Mouse (Mus musculus) heart, embryonic 14.5 days (tissue): ENCODE data around the gene Gfer. TPM values are rescaled to one million over a fixed set of nuclear protein-coding genes. Genes with fewer than 3 reads are reported as not detected.
"Not testable (repeated sequence)": the region's sequence is repeated elsewhere in the genome, so short reads cannot be mapped to it uniquely, and the experiment has no call there.

Source experiments
- ATAC-seq: fragments of 200-750 bp; cut with Nextera tagmentation; 2 replicates; pipeline ENCODE4 v1.8.0; 2017; ENCODE audit warnings: low read depth, moderate TSS enrichment; ENCODE audit not compliant: insufficient number of reproducible peaks, insufficient read depth, low FRiP score
- H3K27ac ChIP-seq, 2 experiments: fragments of 200-500 bp in 1 of 2; fragments of 300-500 bp in 1 of 2; sonication (generic) in 1 of 2; replicated peaks in 1 of 2; 2 replicates each; pipeline ENCODE4 v1.5.1; 2012 to 2014; ENCODE audit warnings: low read depth in 2 of 2, low read length in 2 of 2, control low read depth in 1 of 2, mild to moderate bottlenecking in 1 of 2, mixed read lengths in 1 of 2; ENCODE audit not compliant: control insufficient read depth in 1 of 2, insufficient read depth in 1 of 2
- H3K27me3 ChIP-seq: fragments of 300-500 bp; sonication (generic); 2 replicates; pipeline ENCODE4 v1.6.1; 2014; ENCODE audit warnings: mild to moderate bottlenecking, low read length, control low read depth; ENCODE audit not compliant: control insufficient read depth, insufficient read depth
- H3K36me3 ChIP-seq: fragments of 300-500 bp; sonication (generic); 2 replicates; pipeline ENCODE4 v1.6.1; 2014; ENCODE audit warnings: mild to moderate bottlenecking, control low read depth, low read length, mixed read lengths; ENCODE audit not compliant: control insufficient read depth, insufficient read depth
- H3K4me1 ChIP-seq, 2 experiments: fragments of 200-500 bp in 1 of 2; fragments of 300-500 bp in 1 of 2; sonication (generic) in 1 of 2; 2 replicates each; pipeline ENCODE4 v1.6.1; 2012 to 2014; ENCODE audit warnings: low read length in 2 of 2, control low read depth in 1 of 2, mixed read lengths in 1 of 2; ENCODE audit not compliant: control insufficient read depth in 2 of 2, insufficient read depth in 2 of 2
- H3K4me2 ChIP-seq: fragments of 300-500 bp; sonication (generic); 2 replicates; pipeline ENCODE4 v1.6.1; 2014; ENCODE audit warnings: mild to moderate bottlenecking, low read length
- H3K4me3 ChIP-seq, 2 experiments: fragments of 200-500 bp in 1 of 2; fragments of 300-500 bp in 1 of 2; sonication (generic) in 1 of 2; 2 replicates each; pipeline ENCODE4 v1.5.1; 2012 to 2014; ENCODE audit warnings: low read length in 2 of 2, mild to moderate bottlenecking in 2 of 2, control low read depth in 1 of 2, low read depth in 1 of 2, moderate library complexity in 1 of 2; ENCODE audit not compliant: control insufficient read depth in 1 of 2, insufficient read depth in 1 of 2
- H3K9ac ChIP-seq: fragments of 300-500 bp; sonication (generic); 2 replicates; pipeline ENCODE4 v1.6.1; 2014; ENCODE audit warnings: mild to moderate bottlenecking, low read length
- H3K9me3 ChIP-seq: fragments of 300-500 bp; sonication (generic); 2 replicates; pipeline ENCODE4 v1.6.1; 2016; ENCODE audit warnings: low read length, control low read depth; ENCODE audit not compliant: control insufficient read depth
- WGBS: fragments of 180-500 bp; shearing (Covaris S2); extraction: QIAGEN DNeasy Blood & Tissue Kit; methylation state at CpG from one replicate; pipeline ENCODE4 v1.1.7; 2014; 5-methylcytosine and 5-hydroxymethylcytosine counted together
- polyA plus RNA-seq: library from polyadenylated mRNA; unstranded; fragments of >200 nt; fragmentation: Nextera tagmentation; extraction: Ambion mirVana; gene quantifications from 2 replicates; pipeline ENCODE4 v1.2.1, GENCODE M21; 2014

The Gfer gene
- polyA plus RNA-seq, 1 experiment from 2014 or later: 29.3 TPM

- Histone ChIP-seq H3K4me2 (peak overlapping the region; percentile 74), H3K4me1 (peaks cover 6 to 30% of the 10 kb centered on the region in 2 experiments), H3K36me3 (peaks cover 40% of the 10 kb centered on the region), H3K4me3 (peak overlapping the region; percentile 13 to 57), H3K9ac (peak overlapping the region; percentile 88)
- 26% methylated on average over 7 of the region's 7 CpGs for WGBS
- not testable (repeated sequence) for H3K27ac ChIP-seq, H3K9me3 ChIP-seq, ATAC-seq, H3K27me3 ChIP-seq
Observed at GRCm38 (mm10) chr17:24721383-24721955, 25.5 kb upstream of the Gfer start.

- not testable (repeated sequence) for H3K9me3 ChIP-seq
Observed at GRCm38 (mm10) chr17:24720616-24721015, 24.7 kb upstream of the Gfer start.

GRCm38 (mm10) chr17:24719494-24720222 is 23.7 kb upstream of the Gfer start:
- WGBS: under 1% methylated on average over 61 of the region's 61 CpGs

More at GRCm38 (mm10) chr17:24720616-24721015, 24.7 kb upstream of the Gfer start:
- WGBS: 3% methylated on average over 10 of the region's 11 CpGs
- peak overlapping the region; percentile 57 to 76 for H3K4me3 ChIP-seq
- peak overlapping the region; percentile 74 for H3K4me2 ChIP-seq
- not testable (repeated sequence) for H3K27me3 ChIP-seq, ATAC-seq
- peaks cover 6 to 30% of the 10 kb centered on the region in 2 experiments for H3K4me1 ChIP-seq
- H3K27ac ChIP-seq: peak overlapping the region; percentile 66 to 80; a peak in 3 of 4 replicates
- H3K36me3 ChIP-seq: peaks cover 40% of the 10 kb centered on the region
- peak overlapping the region; percentile 88 for H3K9ac ChIP-seq

GRCm38 (mm10) chr17:24718938-24719337 is 23.0 kb upstream of the Gfer start:
- Histone ChIP-seq H3K4me2 (peak overlapping the region; percentile 70), H3K9ac (peak overlapping the region; percentile 80), H3K36me3 (peaks cover 40% of the 10 kb centered on the region), H3K4me1 (peaks cover 4 to 27% of the 10 kb centered on the region in 2 experiments), H3K4me3 (peak overlapping the region; percentile 57 to 79)
- H3K9me3 ChIP-seq, H3K27me3 ChIP-seq, ATAC-seq, H3K27ac ChIP-seq: not testable (repeated sequence)
- WGBS: 55% methylated on average over 5 of the region's 5 CpGs

More at GRCm38 (mm10) chr17:24719494-24720222, 23.7 kb upstream of the Gfer start:
- Histone ChIP-seq H3K4me3 (peak overlapping the region; percentile 57 to 79), H3K9me3 (no peaks in the 10 kb centered on the region), H3K4me2 (peak overlapping the region; percentile 74), H3K36me3 (peaks cover 40% of the 10 kb centered on the region), H3K9ac (peak overlapping the region; percentile 88), H3K27ac (peak overlapping the region; percentile 66 to 80), H3K4me1 (peaks cover 6 to 30% of the 10 kb centered on the region in 2 experiments), H3K27me3 (no peaks in the 10 kb centered on the region)
- peak; percentile 98 for ATAC-seq

DNA sequence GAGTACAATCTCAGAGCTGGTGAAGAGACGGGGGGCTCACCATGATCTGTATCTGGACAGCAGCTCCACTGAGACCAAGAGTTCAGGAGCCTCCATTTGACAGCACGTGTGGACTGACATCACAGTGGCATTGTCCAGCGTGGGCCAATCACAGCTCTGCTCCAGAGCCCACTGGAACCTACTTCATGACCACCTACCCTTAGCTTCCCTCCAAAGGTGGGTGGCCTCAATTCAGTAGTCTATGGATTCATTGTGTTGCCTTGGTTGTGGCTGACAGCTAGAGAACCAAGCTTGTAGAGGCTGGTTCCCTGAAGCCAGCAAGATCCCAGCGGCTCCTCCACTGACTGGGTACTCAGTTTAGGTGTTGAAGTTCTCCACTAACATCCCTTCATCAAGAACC is 22.0 kb upstream of the Gfer start, which contains the start of the genes Rnf151 and Rps2:
Gene Rnf151, minus strand, starts transcription at position 121 of the 400 bp plus-strand sequence.
Gene Rps2, plus strand, starts transcription at position 174 of the 400 bp plus-strand sequence.
- no peak within 1 kb of the TSS for H3K27ac ChIP-seq
- peaks cover 4 to 22% of the 10 kb centered on the region in 2 experiments for H3K4me1 ChIP-seq
- peak within 1 kb of the TSS; percentile 80 for H3K9ac ChIP-seq
- H3K4me2 ChIP-seq: peak within 1 kb of the TSS; percentile 70
- no peak for ATAC-seq
- H3K4me3 ChIP-seq: peak within 1 kb of the TSS; percentile 57 to 79; a peak in 2 of 4 replicates
- no peaks in the 10 kb centered on the region for H3K27me3 ChIP-seq
- no peaks in the 10 kb centered on the region for H3K9me3 ChIP-seq
- 79% methylated on average over 4 of the region's 4 CpGs for WGBS
- H3K36me3 ChIP-seq: peaks cover 40% of the 10 kb centered on the region

DNA sequence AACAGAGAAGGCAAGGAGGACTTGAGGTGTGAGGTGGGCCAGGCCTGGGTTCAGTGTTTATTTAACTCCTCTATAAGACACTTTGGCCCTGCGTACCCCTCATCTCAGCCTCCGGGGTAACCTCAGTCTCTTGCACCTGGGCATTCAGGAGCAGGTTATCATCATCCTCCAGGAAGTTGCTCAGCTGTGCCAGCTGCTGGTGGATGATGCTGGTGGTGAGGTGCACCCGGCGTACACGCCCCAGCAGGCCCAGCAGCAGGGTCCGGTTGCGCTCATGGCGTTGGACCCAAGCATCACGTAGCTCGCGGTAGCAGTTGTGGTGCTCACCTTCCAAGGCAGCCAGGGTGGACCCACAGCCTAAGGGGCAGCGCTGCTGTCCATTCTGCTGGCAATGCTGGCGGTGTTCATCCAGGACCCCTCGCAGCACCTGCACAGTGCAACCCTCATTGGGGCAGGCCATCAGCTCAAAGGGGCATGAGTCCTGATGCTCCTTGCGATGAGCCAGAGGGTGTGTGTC is 20.3 kb upstream of the Gfer start:
- no peak overlapping the region for H3K27ac ChIP-seq
- H3K36me3 ChIP-seq: peaks cover 25% of the 10 kb centered on the region
- no peak overlapping the region for H3K4me3 ChIP-seq
- no peaks in the 10 kb centered on the region for H3K9me3 ChIP-seq
- H3K9ac ChIP-seq: no peak overlapping the region
- H3K4me1 ChIP-seq: peaks cover under 1 to 7% of the 10 kb centered on the region in 2 experiments; a peak in 2 of 4 replicates
- ATAC-seq: no peak
- no peak overlapping the region for H3K4me2 ChIP-seq
- 90% methylated on average over 15 of the region's 15 CpGs for WGBS
- H3K27me3 ChIP-seq: no peaks in the 10 kb centered on the region

DNA sequence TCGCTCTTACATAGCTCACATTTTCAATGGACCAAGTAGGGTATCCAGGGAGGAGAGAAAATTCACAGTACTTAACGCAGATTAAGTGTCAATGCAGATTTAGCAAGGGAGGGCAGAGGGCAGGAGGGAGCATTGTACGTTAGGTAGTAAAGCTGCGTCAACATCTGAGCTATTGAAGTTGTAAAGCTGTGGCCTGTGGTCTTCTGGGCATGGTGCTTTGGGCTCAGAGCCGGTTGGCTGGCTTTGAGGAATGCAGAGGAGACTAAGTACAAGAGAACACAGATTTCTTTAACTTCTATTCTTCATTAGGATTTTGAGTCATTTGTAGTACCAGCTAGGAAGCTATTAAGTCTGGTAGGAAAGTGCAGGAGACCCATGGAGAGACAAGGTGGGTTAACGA is 19.6 kb upstream of the Gfer start:
- H3K36me3 ChIP-seq: 0 out of 2 replicates have a peak, but pooled peaks cover 19% of the 10 kb centered on the region
- no peak overlapping the region for H3K9ac ChIP-seq
- 79% methylated on average over 6 of the region's 6 CpGs for WGBS
- no peak for ATAC-seq
- peaks cover 0 to 6% of the 10 kb centered on the region in 2 experiments; a peak in 1 of 4 replicates for H3K4me1 ChIP-seq
- no peaks in the 10 kb centered on the region for H3K27me3 ChIP-seq
- no peak overlapping the region for H3K4me2 ChIP-seq
- no peak overlapping the region for H3K27ac ChIP-seq
- H3K4me3 ChIP-seq: no peak overlapping the region
- no peaks in the 10 kb centered on the region for H3K9me3 ChIP-seq
